Mouse (Mus musculus) heart, adult 2 months (tissue): ENCODE data around the gene Psmb2. TPM values are rescaled to one million over a fixed set of nuclear protein-coding genes. Genes with fewer than 3 reads are reported as not detected.

Experiments
- DNase-seq, 2 experiments: peaks; one replicate each; pipeline ENCODE4 v3.0.0; 2021
- H3K27ac ChIP-seq: fragments of 200-600 bp; 2 replicates; pipeline ENCODE4 v1.8.1; 2022
- H3K27me3 ChIP-seq: fragments of 200-500 bp; 2 replicates; pipeline ENCODE4 v1.6.1; 2012; ENCODE audit warnings: mild to moderate bottlenecking, low read length, inconsistent platforms, mixed read lengths; ENCODE audit not compliant: control insufficient read depth, insufficient read depth
- H3K36me3 ChIP-seq: fragments of 200-500 bp; 2 replicates; pipeline ENCODE4 v1.6.1; 2012; ENCODE audit warnings: low read length, inconsistent platforms; ENCODE audit not compliant: control insufficient read depth, insufficient read depth
- H3K4me1 ChIP-seq: fragments of 200-500 bp; 2 replicates; pipeline ENCODE4 v1.6.1; 2011; ENCODE audit warnings: low read length; ENCODE audit not compliant: control insufficient read depth, insufficient read depth
- H3K4me3 ChIP-seq: fragments of 200-600 bp; 2 replicates; pipeline ENCODE4 v1.8.1; 2022
- H3K79me2 ChIP-seq: fragments of 200-500 bp; replicated peaks from 2 replicates; pipeline ENCODE4 v1.6.1; 2012; ENCODE audit warnings: mild to moderate bottlenecking, inconsistent platforms, low read length, moderate library complexity, mixed read lengths; ENCODE audit not compliant: control insufficient read depth, insufficient read depth
- H3K9ac ChIP-seq: fragments of 200-500 bp; 2 replicates; pipeline ENCODE4 v1.6.1; 2012; ENCODE audit warnings: low read depth, mild to moderate bottlenecking, control low read depth, inconsistent platforms, low read length, mixed read lengths
- CTCF ChIP-seq: fragments of 200-600 bp; IDR thresholded peaks from 2 replicates; pipeline ENCODE4 v1.8.1; 2022; ENCODE audit warnings: antibody characterized with exemption, mild to moderate bottlenecking, moderate library complexity
- EP300 ChIP-seq: fragments of 200-500 bp; IDR thresholded peaks from 2 replicates; pipeline ENCODE4 v1.6.1; 2011; ENCODE audit warnings: low read depth, low read length, control low read depth; ENCODE audit not compliant: insufficient read depth
- POLR2A ChIP-seq: fragments of 200-500 bp; IDR thresholded peaks from 2 replicates; pipeline ENCODE4 v1.6.1; 2011; ENCODE audit warnings: mild to moderate bottlenecking, low read depth, low read length, control low read depth; ENCODE audit not compliant: insufficient read depth
- WGBS: fragments of 180-500 bp; shearing (Covaris S2); methylation state at CpG from one replicate; pipeline ENCODE4 v1.1.7; 2018; 5-methylcytosine and 5-hydroxymethylcytosine counted together
- intact Hi-C: fragments of 180-260 bp; cut with DNase I; formaldehyde crosslinking; loops from one replicate; pipeline ENCODE4 v1.15.1; 2025
- long read RNA-seq: library from polyadenylated mRNA; stranded (forward); transcript quantifications from one replicate; pipeline ENCODE4 v2.0.0, GENCODE M21; 2021
- polyA plus RNA-seq: library from polyadenylated mRNA; depleted of rRNA; stranded (reverse); fragments of >200 nt; gene quantifications from 2 replicates; pipeline ENCODE4 v1.2.3, GENCODE M21; 2012; rRNA removed
- total RNA-seq, 2 experiments: library from RNA; stranded (reverse); gene quantifications; 2 replicates each; pipeline ENCODE4 v1.2.3; 2021

The Psmb2 gene
- total RNA-seq: 100 to 1,000 TPM; 108 to 129 TPM
- 215 and 253 TPM in 2 replicates for polyA plus RNA-seq
- long read RNA-seq, transcript Psmb2-201 (6 exons, 859 nt): major isoform, 142 of 147 reads
- long read RNA-seq, partial matches to known transcripts: 2 of 147 reads
- long read RNA-seq, other reads (novel, unspliced or antisense): 3 of 147 reads

- Histone ChIP-seq H3K79me2 (no peaks in the 10 kb centered on the region; the same call in 1 of the 2 replicates), H3K27ac (peak within 1 kb of the TSS; percentile 90), H3K27me3 (no peaks in the 10 kb centered on the region), H3K36me3 (peaks cover 17% of the 10 kb centered on the region), H3K9ac (peak within 1 kb of the TSS; percentile 69), H3K4me1 (peaks cover 10% of the 10 kb centered on the region), H3K4me3 (peak within 1 kb of the TSS; percentile 96)
- TF ChIP-seq CTCF (no peak), EP300 (peak; percentile 94), POLR2A (peak; percentile 92)
- 2% methylated on average over 48 of the region's 48 CpGs for WGBS
- intact Hi-C loops: loop anchor here (5.0 kb wide), 3 partner anchors 75 to 120 kb away; partner anchors contain the start of genes AU040320, Clspn and Ncdn
- DNase-seq: peak; percentile 98 to 100
Observed at GRCm38 (mm10) chr4:126677054-126678003, at the start of gene Psmb2. TSS of gene Psmb2 (plus strand) at chr4:126677630.

GRCm38 (mm10) chr4:126631922-126632321 lies 45.5 kb upstream of the Psmb2 start:
- Histone ChIP-seq H3K4me1 (no peaks in the 10 kb centered on the region), H3K4me3 (no peak overlapping the region), H3K27me3 (no peaks in the 10 kb centered on the region), H3K36me3 (no peaks in the 10 kb centered on the region), H3K79me2 (no peaks in the 10 kb centered on the region), H3K9ac (no peak overlapping the region), H3K27ac (no peak overlapping the region)
- no peak for TF ChIP-seq EP300
- TF ChIP-seq CTCF: peak; percentile 63
- no peak for DNase-seq
- WGBS: 44% methylated on average over 2 of the region's 2 CpGs
- intact Hi-C loops: loop anchor here (2.0 kb wide), 1 partner anchor 109 kb away; no protein-coding TSS in a partner anchor

GRCm38 (mm10) chr4:126632668-126633067 lies 44.8 kb upstream of the Psmb2 start:
- Histone ChIP-seq H3K4me3 (no peak overlapping the region), H3K9ac (no peak overlapping the region), H3K79me2 (no peaks in the 10 kb centered on the region), H3K36me3 (no peaks in the 10 kb centered on the region), H3K4me1 (no peaks in the 10 kb centered on the region), H3K27ac (no peak overlapping the region), H3K27me3 (no peaks in the 10 kb centered on the region)
- no peak for DNase-seq
- TF ChIP-seq CTCF (no peak), EP300 (no peak), POLR2A (no peak)
- intact Hi-C loops: loop anchor here (2.0 kb wide), 1 partner anchor 108 kb away; no protein-coding TSS in a partner anchor
- WGBS: 62% methylated on average over 3 of the region's 3 CpGs

- H3K27me3 ChIP-seq: no peaks in the 10 kb centered on the region
- H3K4me1 ChIP-seq: no peaks in the 10 kb centered on the region
- H3K79me2 ChIP-seq: no peaks in the 10 kb centered on the region
- no peak overlapping the region for H3K9ac ChIP-seq
- no peak overlapping the region for H3K27ac ChIP-seq
- intact Hi-C loops: no loop called here
- no peak for DNase-seq
- 25% methylated on average over 11 of the region's 11 CpGs for WGBS
- no peak overlapping the region for H3K4me3 ChIP-seq
- no peaks in the 10 kb centered on the region for H3K36me3 ChIP-seq
- TF ChIP-seq CTCF (no peak), EP300 (no peak), POLR2A (no peak)
Observed at GRCm38 (mm10) chr4:126636330-126636729, 41.1 kb upstream of the Psmb2 start.

- no peaks in the 10 kb centered on the region for H3K27me3 ChIP-seq
- TF ChIP-seq POLR2A (no peak), EP300 (no peak), CTCF (no peak)
- no peak for DNase-seq
- intact Hi-C loops: no loop called here
- H3K4me3 ChIP-seq: no peak overlapping the region
- H3K9ac ChIP-seq: no peak overlapping the region
- no peaks in the 10 kb centered on the region for H3K79me2 ChIP-seq
- WGBS: 63% methylated on average over 4 of the region's 4 CpGs
- no peaks in the 10 kb centered on the region for H3K4me1 ChIP-seq
- no peak overlapping the region for H3K27ac ChIP-seq
- no peaks in the 10 kb centered on the region for H3K36me3 ChIP-seq
Observed at GRCm38 (mm10) chr4:126637446-126637845, 40.0 kb upstream of the Psmb2 start.
